Mouse (Mus musculus): ENCODE data around the gene Rbm20. TPM values are rescaled to one million over a fixed set of nuclear protein-coding genes. Genes with fewer than 3 reads are reported as not detected.
"Not testable (repeated sequence)": the region's sequence is repeated elsewhere in the genome, so short reads cannot be mapped to it uniquely, and the experiment has no call there.

The Rbm20 gene
- total and polyA plus RNA-seq, 3 experiments = 0.36 to 2.6 (median 2.3) TPM

DNA sequence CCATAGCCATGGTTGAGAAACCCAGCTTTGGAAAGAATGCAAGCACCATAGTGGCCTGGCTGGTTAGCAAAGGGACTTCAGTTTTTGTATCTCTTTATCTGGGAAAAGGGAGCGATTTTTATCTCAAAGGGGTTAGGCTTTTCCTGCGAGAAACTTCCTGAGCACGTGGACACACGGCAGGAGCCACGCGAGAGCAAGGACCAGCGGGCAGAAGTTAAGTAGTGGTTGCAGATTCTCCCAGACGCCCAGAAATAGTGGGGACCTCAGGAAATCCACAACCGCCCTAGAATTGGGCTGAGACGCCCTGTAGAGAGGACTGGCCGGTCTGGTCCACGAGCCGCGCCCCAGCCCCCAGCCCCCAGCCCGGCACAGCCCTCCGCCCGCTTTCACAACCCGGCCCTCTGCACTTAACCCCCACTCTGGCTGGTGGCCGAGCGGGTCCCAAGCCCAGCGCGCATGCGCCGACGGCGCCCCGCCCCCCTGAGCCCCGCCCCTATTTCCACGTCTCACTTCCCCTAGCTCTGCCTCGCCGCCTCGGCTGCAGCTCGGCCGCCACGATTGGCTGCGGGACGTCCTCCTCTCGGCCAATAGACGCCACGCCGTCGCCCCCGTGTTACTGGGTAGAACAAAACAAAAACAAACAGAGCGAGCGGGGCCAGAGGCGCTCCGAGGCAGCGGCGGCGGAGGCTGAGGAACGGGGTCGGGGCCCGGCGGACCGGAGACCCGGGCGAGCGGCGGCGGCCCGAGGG is 225.8 kb downstream of the Rbm20 start:
- peak; percentile 97 for DNase-seq (ENCODE audit: low spot score)
- no peaks in the 10 kb centered on the region for H3K9me3 ChIP-seq (replicated peaks)
- TF ChIP-seq TAL1 (conservative IDR thresholded peaks at IDR 0.05; ENCODE audit: low read depth, low read length) (no peak), GATA2 (IDR thresholded peaks at IDR 0.05; ENCODE audit: borderline replicate concordance, low read depth, low read length) (no peak), GATA1 (IDR thresholded peaks at IDR 0.05; ENCODE audit: borderline replicate concordance, low read length) (no peak), CTCF (IDR thresholded peaks at IDR 0.05; ENCODE audit: low read depth, low read length) (no peak), POLR2AphosphoS5 (IDR thresholded peaks at IDR 0.05; ENCODE audit: insufficient replicate concordance, low read depth, low read length) (no peak)
- H3K4me3 ChIP-seq (ENCODE audit: low read depth, low read length) = peak overlapping the region; percentile 98
- no peaks in the 10 kb centered on the region for H3K27me3 ChIP-seq (ENCODE audit: insufficient read depth, low read length)
- H3K36me3 ChIP-seq (replicated peaks) = peaks cover 10% of the 10 kb centered on the region
- peak; percentile 90 for ATAC-seq (ENCODE audit: extremely low read depth, insufficient number of reproducible peaks, low FRiP score, poor library complexity, severe bottlenecking)
- peaks cover 53% of the 10 kb centered on the region for H3K4me1 ChIP-seq (ENCODE audit: insufficient read depth, low read depth, low read length)

DNA sequence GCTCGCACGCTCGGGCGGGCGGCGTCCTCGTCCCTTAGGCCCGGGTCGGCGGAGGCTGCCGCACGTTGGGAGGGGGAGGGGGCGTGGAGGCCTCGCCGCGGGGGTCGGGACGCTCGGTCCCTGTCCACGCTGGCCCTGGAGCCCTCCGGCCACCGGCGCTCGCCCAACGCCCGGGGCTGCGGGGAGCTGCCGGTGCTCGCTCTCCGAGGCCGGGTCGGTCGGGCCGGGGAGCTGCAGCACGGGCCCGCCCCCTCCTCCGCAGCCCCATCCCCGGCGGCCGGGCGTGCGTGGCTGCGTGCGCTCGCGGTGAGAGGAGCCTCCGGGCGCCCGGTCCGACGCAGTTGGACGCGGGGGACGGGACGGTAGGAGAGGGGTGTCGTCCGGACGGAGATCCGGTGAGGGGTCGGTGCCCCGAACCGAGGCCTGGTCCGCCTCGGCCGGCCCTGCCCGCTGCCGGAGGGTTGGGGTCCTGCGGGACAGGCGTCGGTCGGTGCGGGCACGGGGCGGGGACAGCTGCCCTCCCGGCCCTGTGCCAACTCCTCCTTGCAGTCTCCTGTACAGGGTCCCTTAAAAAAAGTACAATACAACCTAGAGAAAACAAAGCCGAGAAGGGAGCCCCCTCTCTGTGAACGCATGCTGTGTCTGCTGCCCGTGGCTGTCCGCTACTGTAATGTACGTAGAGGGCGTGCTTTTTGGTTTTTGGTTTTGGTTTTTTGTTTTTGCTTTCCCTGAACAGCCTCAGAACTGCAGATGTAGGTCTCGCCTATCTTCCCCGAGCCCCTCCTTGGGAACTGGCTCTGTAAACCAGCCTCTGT is 226.6 kb downstream of the Rbm20 start:
- DNase-seq (ENCODE audit: low spot score) = no peak
- H3K9me3 ChIP-seq (replicated peaks) = no peaks in the 10 kb centered on the region
- H3K4me3 ChIP-seq (ENCODE audit: low read depth, low read length) = peak overlapping the region; percentile 98
- H3K36me3 ChIP-seq (replicated peaks) = peaks cover 17% of the 10 kb centered on the region
- no peak for TF ChIP-seq TAL1 (conservative IDR thresholded peaks at IDR 0.05; ENCODE audit: low read depth, low read length)
- no peak for TF ChIP-seq CTCF (IDR thresholded peaks at IDR 0.05; ENCODE audit: low read depth, low read length)
- no peak for TF ChIP-seq GATA2 (IDR thresholded peaks at IDR 0.05; ENCODE audit: borderline replicate concordance, low read depth, low read length)
- no peak for TF ChIP-seq GATA1 (IDR thresholded peaks at IDR 0.05; ENCODE audit: borderline replicate concordance, low read length)
- TF ChIP-seq POLR2AphosphoS5 (IDR thresholded peaks at IDR 0.05; ENCODE audit: insufficient replicate concordance, low read depth, low read length) = no peak
- no peak for ATAC-seq (ENCODE audit: extremely low read depth, insufficient number of reproducible peaks, low FRiP score, poor library complexity, severe bottlenecking)
- no peaks in the 10 kb centered on the region for H3K27me3 ChIP-seq (ENCODE audit: insufficient read depth, low read length)
- peaks cover 52% of the 10 kb centered on the region for H3K4me1 ChIP-seq (ENCODE audit: insufficient read depth, low read depth, low read length)

DNA sequence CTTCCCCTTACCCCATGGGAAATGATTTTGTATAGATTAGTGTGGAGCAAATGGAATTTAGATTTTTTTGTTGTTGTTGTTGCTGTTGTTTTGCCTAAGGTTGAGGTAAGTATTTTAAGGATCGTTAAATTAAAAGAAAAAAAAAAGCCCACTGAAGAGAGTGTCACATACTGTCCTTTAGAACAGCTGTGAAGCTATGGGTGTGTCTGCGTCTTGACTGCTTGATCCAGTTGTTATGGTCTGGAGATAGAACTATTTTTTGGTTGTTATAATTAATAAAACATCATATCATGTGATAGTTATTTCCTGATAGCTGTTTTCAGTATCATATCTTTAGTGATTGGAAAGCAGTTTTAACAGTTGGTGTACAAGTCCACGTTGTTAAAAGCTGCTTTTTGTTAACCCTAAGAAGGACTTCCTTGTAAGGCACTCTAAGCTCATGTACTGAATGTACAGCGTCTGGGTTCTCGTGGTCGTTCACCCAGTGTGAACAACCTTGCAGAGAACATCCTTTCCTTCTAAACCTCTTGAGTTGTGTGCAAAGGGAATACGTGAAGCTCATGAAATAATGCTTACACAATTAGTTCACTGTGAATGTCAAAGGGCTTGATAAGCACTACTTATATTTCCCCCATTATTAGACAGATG is 227.9 kb downstream of the Rbm20 start:
- Histone ChIP-seq H3K4me3 (ENCODE audit: low read depth, low read length) (peak overlapping the region; percentile 98), H3K27me3 (ENCODE audit: insufficient read depth, low read length) (no peaks in the 10 kb centered on the region), H3K4me1 (ENCODE audit: insufficient read depth, low read depth, low read length) (peaks cover 47% of the 10 kb centered on the region), H3K9me3 (replicated peaks) (no peaks in the 10 kb centered on the region), H3K36me3 (replicated peaks) (peaks cover 26% of the 10 kb centered on the region)
- TF ChIP-seq TAL1 (conservative IDR thresholded peaks at IDR 0.05; ENCODE audit: low read depth, low read length) = no peak
- DNase-seq (ENCODE audit: low spot score) = no peak
- ATAC-seq (ENCODE audit: extremely low read depth, insufficient number of reproducible peaks, low FRiP score, poor library complexity, severe bottlenecking) = no peak

DNA sequence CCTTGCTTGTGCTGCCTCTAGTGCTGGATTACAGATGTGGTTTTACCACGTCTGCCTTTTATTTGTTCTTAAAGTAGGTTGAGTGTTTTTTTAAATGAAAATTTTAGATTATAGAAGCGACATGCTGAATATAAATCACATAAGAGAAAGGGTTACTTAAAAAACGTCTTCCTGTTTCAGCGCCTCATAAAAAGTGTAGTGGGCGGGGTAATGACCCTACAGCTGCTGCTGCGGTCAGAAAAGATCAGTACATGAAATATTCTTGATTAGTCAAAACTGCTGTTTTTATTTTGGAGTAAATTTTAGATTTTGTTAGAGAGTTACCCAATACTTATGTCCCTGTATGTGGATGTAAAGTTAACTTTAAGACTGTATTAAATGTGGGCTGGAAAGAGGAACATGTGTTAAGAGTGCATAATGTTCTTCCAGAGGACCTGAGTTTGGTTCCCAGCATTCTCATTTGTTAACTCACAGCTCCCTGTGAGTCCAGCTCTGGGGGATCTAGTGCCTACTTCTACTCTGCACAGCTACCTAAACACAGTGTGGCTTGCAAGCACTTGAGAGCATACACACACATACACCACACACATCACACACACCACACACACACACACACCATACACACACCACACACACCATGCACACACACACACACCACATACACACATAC is 229.1 kb downstream of the Rbm20 start:
- DNase-seq (ENCODE audit: low spot score) = no peak
- Histone ChIP-seq H3K27me3 (ENCODE audit: insufficient read depth, low read length) (no peaks in the 10 kb centered on the region), H3K4me3 (ENCODE audit: low read depth, low read length) (peak overlapping the region; percentile 48; the same call in 1 of the 2 replicates), H3K4me1 (ENCODE audit: insufficient read depth, low read depth, low read length) (peaks cover 41% of the 10 kb centered on the region), H3K36me3 (replicated peaks) (peaks cover 34% of the 10 kb centered on the region), H3K9me3 (replicated peaks) (no peaks in the 10 kb centered on the region)
- TF ChIP-seq CTCF (IDR thresholded peaks at IDR 0.05; ENCODE audit: low read depth, low read length) (no peak), TAL1 (conservative IDR thresholded peaks at IDR 0.05; ENCODE audit: low read depth, low read length) (no peak), POLR2AphosphoS5 (IDR thresholded peaks at IDR 0.05; ENCODE audit: insufficient replicate concordance, low read depth, low read length) (no peak), GATA2 (IDR thresholded peaks at IDR 0.05; ENCODE audit: borderline replicate concordance, low read depth, low read length) (no peak), GATA1 (IDR thresholded peaks at IDR 0.05; ENCODE audit: borderline replicate concordance, low read length) (no peak)
- no peak for ATAC-seq (ENCODE audit: extremely low read depth, insufficient number of reproducible peaks, low FRiP score, poor library complexity, severe bottlenecking)

DNA sequence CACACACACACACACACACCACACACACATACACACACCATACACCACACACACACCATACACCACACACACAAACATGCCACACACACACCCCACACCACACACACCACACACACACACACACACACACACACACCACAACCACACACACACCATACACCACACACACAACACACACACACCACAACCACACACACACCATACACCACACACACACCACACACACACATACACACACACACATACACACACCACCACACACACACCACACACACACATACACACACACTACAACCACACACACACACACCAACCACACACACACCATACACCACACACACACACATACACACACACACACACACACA is 229.6 kb downstream of the Rbm20 start:
- H3K27me3 ChIP-seq (ENCODE audit: insufficient read depth, low read length); DNase-seq (ENCODE audit: low spot score); H3K9me3 ChIP-seq (replicated peaks); ATAC-seq (ENCODE audit: extremely low read depth, insufficient number of reproducible peaks, low FRiP score, poor library complexity, severe bottlenecking): not testable (repeated sequence)
- 0 out of 2 replicates have a peak, but pooled peaks have one; percentile 28 for TF ChIP-seq POLR2AphosphoS5 (IDR thresholded peaks at IDR 0.05; ENCODE audit: insufficient replicate concordance, low read depth, low read length)
- peak overlapping the region; percentile 48; the same call in 1 of the 2 replicates for H3K4me3 ChIP-seq (ENCODE audit: low read depth, low read length)
- H3K4me1 ChIP-seq (ENCODE audit: insufficient read depth, low read depth, low read length) = peaks cover 40% of the 10 kb centered on the region
- peaks cover 38% of the 10 kb centered on the region for H3K36me3 ChIP-seq (replicated peaks)

DNA sequence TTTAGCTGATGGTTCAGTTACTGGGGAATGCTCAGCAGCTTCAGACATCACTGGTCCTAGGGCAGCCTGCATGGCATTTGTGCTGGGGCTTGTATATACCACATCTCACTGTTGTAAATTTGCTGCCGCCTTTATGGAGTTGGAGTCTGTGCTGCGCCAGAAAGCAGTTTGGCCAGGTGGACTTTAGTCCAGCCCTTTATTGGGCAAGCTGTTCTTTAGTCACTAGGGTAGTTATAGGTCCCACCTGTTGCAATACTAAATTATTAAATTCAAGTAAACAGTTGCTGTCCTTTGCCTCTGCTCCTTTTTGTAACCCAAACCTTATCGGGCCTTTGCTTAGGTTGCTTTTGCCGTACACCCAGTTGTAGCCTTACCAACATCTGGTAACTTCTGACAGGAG is 237.8 kb downstream of the Rbm20 start:
- H3K36me3 ChIP-seq (replicated peaks) = peaks cover 85% of the 10 kb centered on the region

More for the DNA sequence above, 237.8 kb downstream of the Rbm20 start:
- Histone ChIP-seq H3K27me3 (ENCODE audit: insufficient read depth, low read length) (no peaks in the 10 kb centered on the region), H3K4me3 (ENCODE audit: low read depth, low read length) (no peak overlapping the region), H3K9me3 (replicated peaks) (no peaks in the 10 kb centered on the region), H3K4me1 (ENCODE audit: insufficient read depth, low read depth, low read length) (peaks cover 2% of the 10 kb centered on the region; the same call in 1 of the 2 replicates)
- ATAC-seq (ENCODE audit: extremely low read depth, insufficient number of reproducible peaks, low FRiP score, poor library complexity, severe bottlenecking) (no peak), DNase-seq (ENCODE audit: low spot score) (no peak)
- no peak for TF ChIP-seq GATA1 (IDR thresholded peaks at IDR 0.05; ENCODE audit: borderline replicate concordance, low read length)
- no peak for TF ChIP-seq CTCF (IDR thresholded peaks at IDR 0.05; ENCODE audit: low read depth, low read length)
- TF ChIP-seq POLR2AphosphoS5 (IDR thresholded peaks at IDR 0.05; ENCODE audit: insufficient replicate concordance, low read depth, low read length) = no peak
- no peak for TF ChIP-seq GATA2 (IDR thresholded peaks at IDR 0.05; ENCODE audit: borderline replicate concordance, low read depth, low read length)
- TF ChIP-seq TAL1 (conservative IDR thresholded peaks at IDR 0.05; ENCODE audit: low read depth, low read length) = no peak

Other genes starting within 250 kb of the Rbm20 start
- not detected in 2 replicates for gene Dusp5, start 148.2 kb upstream of the Rbm20 start, total RNA-seq (2014; fragmentation: Nextera tagmentation)
- gene Dusp5, start 148.2 kb upstream of the Rbm20 start, total RNA-seq (2017) = 0.05 TPM in 1 of 2 replicates, not detected in the other
- gene Dusp5, start 148.2 kb upstream of the Rbm20 start, polyA plus RNA-seq (2012) = 0.03 TPM in 1 of 2 replicates, not detected in the other
- gene Nutf2-ps1, start 88.2 kb upstream of the Rbm20 start, total RNA-seq (2014; fragmentation: Nextera tagmentation) = 133 and 225 TPM in 2 replicates
- 46.8 and 89.6 TPM in 2 replicates for gene Nutf2-ps1, start 88.2 kb upstream of the Rbm20 start, total RNA-seq (2017)
- 191 and 224 TPM in 2 replicates for gene Nutf2-ps1, start 88.2 kb upstream of the Rbm20 start, polyA plus RNA-seq (2012)
- gene Smc3, start 76.9 kb upstream of the Rbm20 start, total RNA-seq (2014; fragmentation: Nextera tagmentation) = 198 and 227 TPM in 2 replicates
- gene Smc3, start 76.9 kb upstream of the Rbm20 start, total RNA-seq (2017) = 101 and 150 TPM in 2 replicates
- gene Smc3, start 76.9 kb upstream of the Rbm20 start, polyA plus RNA-seq (2012) = 41.9 and 45.7 TPM in 2 replicates
- gene Pdcd4, start 214.9 kb downstream of the Rbm20 start, total RNA-seq (2014; fragmentation: Nextera tagmentation) = 216 and 255 TPM in 2 replicates
- gene Pdcd4, start 214.9 kb downstream of the Rbm20 start, total RNA-seq (2017) = 176 and 270 TPM in 2 replicates
- gene Pdcd4, start 214.9 kb downstream of the Rbm20 start, polyA plus RNA-seq (2012) = 71.6 and 93.3 TPM in 2 replicates

Data from G1E (cell line).